Mouse (Mus musculus) testis, adult 2 months (tissue): ENCODE results near the gene Nup98.

Source experiments
- CTCF ChIP-seq: fragments of 200-500 bp; IDR thresholded peaks from 2 replicates; pipeline ENCODE4 v1.5.1; 2012; ENCODE audit warnings: low read depth, mild to moderate bottlenecking, inconsistent platforms, low read length, moderate library complexity; ENCODE audit not compliant: control insufficient read depth, insufficient read depth, insufficient replicate concordance
- POLR2A ChIP-seq: fragments of 200-500 bp; IDR thresholded peaks from 2 replicates; pipeline ENCODE4 v1.6.1; 2012; ENCODE audit warnings: low read depth, mild to moderate bottlenecking, inconsistent platforms, low read length, moderate library complexity; ENCODE audit not compliant: control insufficient read depth

DNA sequence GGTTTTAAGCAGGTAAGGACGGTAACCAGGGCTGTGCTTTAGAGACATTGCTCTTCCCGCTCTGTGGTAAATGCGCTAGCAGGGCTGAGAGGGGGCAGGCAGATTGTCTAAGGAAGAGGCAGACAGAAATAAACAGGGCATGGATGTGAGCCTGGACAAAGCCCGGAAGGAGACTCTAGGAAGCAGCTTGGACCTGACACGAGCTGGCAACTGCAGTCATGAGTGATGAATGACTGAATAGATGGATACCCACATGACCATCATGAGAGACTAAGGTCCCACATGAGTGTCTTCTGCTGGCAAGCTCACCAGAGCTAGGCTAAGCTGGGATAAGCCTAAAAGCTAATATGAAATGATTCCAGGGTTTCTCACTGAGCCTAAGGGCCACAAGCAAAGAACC lies 105.8 kb downstream of the Nup98 start:
- TF ChIP-seq CTCF (no peak), POLR2A (no peak)
